9 mouse cellular contexts compared by ENCODE assay signal in the genomic region with DNA sequence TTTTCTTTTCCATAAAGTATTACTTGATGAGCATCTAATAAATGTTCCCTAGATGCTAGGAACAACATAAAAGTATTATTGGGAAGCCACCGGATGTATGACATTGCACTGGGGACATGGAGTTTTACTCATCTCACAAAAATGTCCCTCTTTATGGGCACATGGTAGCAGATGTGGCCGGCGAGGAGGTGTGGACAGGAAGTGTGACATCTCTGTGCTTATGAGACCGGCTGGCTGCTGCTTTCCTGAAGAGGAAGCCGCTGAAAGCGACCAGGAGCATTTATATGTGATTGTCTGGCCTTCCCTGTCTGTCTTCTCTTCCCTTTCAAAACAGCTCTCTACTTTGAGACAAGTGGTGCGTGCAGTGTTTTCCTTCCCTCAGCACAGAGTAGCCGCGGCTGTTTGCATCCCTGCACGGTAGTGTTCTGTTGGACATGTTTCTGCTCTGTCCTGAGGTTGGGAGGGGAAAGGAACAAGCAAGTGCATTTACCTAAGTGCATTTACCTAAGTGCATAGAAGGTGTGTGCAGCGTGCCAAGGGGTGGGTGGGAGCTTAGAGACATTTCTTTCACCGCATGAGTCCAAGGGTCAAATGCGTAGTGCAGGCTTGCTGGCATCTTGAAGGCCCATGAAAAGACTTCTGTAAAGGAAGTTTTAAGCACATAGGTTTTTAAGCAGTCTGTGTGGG.
DNase-seq lines count a peak whose midpoint lies in the region; ATAC-seq and TF ChIP-seq lines count a peak whose summit lies in the region.
"Had no signal": no experiment of that assay in that cellular context is flagged by ENCODE, and none has a peak within 500 bp of the region (broad histone marks: within the 10 kb centered on the region; RNA-seq: fewer than 3 reads in every experiment).

No protein-coding gene starts in this region.

- no peak for TF ChIP-seq EP300 in heart, postnatal 0 days (IDR thresholded peaks at IDR 0.05; ENCODE audit: low read depth)

- no peak overlapping the region for H3K9ac ChIP-seq in midbrain, embryonic 13.5 days (replicated peaks)
- no peak overlapping the region for H3K9ac ChIP-seq in heart, postnatal 0 days (replicated peaks; ENCODE audit: low read depth, low read length)
- no peak overlapping the region for H3K9ac ChIP-seq in liver, embryonic 11.5 days (ENCODE audit: low read depth, low read length)
- no peak overlapping the region for H3K9ac ChIP-seq in stomach, embryonic 15.5 days
- H3K9ac ChIP-seq in midbrain, embryonic 11.5 days (ENCODE audit: low read length), result no peak overlapping the region

- no peak overlapping the region for H3K4me3 ChIP-seq in midbrain, embryonic 10.5 days
- H3K4me3 ChIP-seq in midbrain, embryonic 13.5 days (replicated peaks), result no peak overlapping the region
- peak overlapping the region; percentile 6 for H3K4me3 ChIP-seq in heart, postnatal 0 days (ENCODE audit: low read depth, low read length)
- no peak overlapping the region for H3K4me3 ChIP-seq in liver, embryonic 11.5 days (ENCODE audit: low read depth, low read length)
- no peak overlapping the region for H3K4me3 ChIP-seq in stomach, embryonic 15.5 days (replicated peaks)
- H3K4me3 ChIP-seq in midbrain, embryonic 11.5 days (ENCODE audit: low read depth, low read length), result no peak overlapping the region

- peak overlapping the region; percentile 30 for H3K27ac ChIP-seq in midbrain, embryonic 10.5 days (replicated peaks)
- H3K27ac ChIP-seq in midbrain, embryonic 13.5 days, result no peak overlapping the region
- peak overlapping the region; percentile 80 for H3K27ac ChIP-seq in heart, postnatal 0 days (ENCODE audit: low read depth)
- 0 out of 2 replicates have a peak overlapping the region, but pooled peaks have one; percentile 1 for H3K27ac ChIP-seq in liver, embryonic 11.5 days (ENCODE audit: low read depth, low read length)
- peak overlapping the region; percentile 49 for H3K27ac ChIP-seq in stomach, embryonic 15.5 days
- H3K27ac ChIP-seq in midbrain, embryonic 11.5 days (ENCODE audit: low read depth, low read length), result no peak overlapping the region

- no peak overlapping the region for H3K4me2 ChIP-seq in midbrain, embryonic 13.5 days (replicated peaks)
- peak overlapping the region; percentile 49 for H3K4me2 ChIP-seq in heart, postnatal 0 days (ENCODE audit: low read depth, low read length)
- peak overlapping the region; percentile 15; the same call in 1 of the 2 replicates for H3K4me2 ChIP-seq in liver, embryonic 11.5 days
- 0 out of 2 replicates have a peak overlapping the region, but pooled peaks have one; percentile 13 for H3K4me2 ChIP-seq in stomach, embryonic 15.5 days
- H3K4me2 ChIP-seq in midbrain, embryonic 11.5 days, result no peak overlapping the region

- no peak for DNase-seq in midbrain, embryonic 10.5 days (ENCODE audit: low spot score)
- peak; percentile 71 for DNase-seq in heart, postnatal 0 days (ENCODE audit: low spot score)
- DNase-seq in liver, embryonic 11.5 days (ENCODE audit: low spot score), result no peak
- DNase-seq in midbrain, embryonic 11.5 days (ENCODE audit: low spot score, missing footprints), result no peak
- no peak for DNase-seq in thymus, postnatal 0 days (ENCODE audit: low spot score)
- DNase-seq in testis, postnatal 14 days (ENCODE audit: low spot score), result no peak

- H3K4me1 ChIP-seq in midbrain, embryonic 10.5 days, result peaks cover 43% of the 10 kb centered on the region
- H3K4me1 ChIP-seq in midbrain, embryonic 13.5 days (replicated peaks), result peaks cover 4% of the 10 kb centered on the region
- H3K4me1 ChIP-seq in heart, postnatal 0 days (ENCODE audit: control insufficient read depth, insufficient read depth), result peaks cover 46% of the 10 kb centered on the region
- peaks cover 8% of the 10 kb centered on the region for H3K4me1 ChIP-seq in liver, embryonic 11.5 days (replicated peaks; ENCODE audit: control insufficient read depth, insufficient read depth, low read length)
- H3K4me1 ChIP-seq in stomach, embryonic 15.5 days, result peaks cover 24% of the 10 kb centered on the region
- H3K4me1 ChIP-seq in midbrain, embryonic 11.5 days (ENCODE audit: control insufficient read depth, insufficient read depth, low read length), result peaks cover 10% of the 10 kb centered on the region; the same call in 1 of the 2 replicates

- no peaks in the 10 kb centered on the region for H3K27me3 ChIP-seq in midbrain, embryonic 10.5 days (ENCODE audit: low read depth, poor library complexity, severe bottlenecking)
- H3K27me3 ChIP-seq in midbrain, embryonic 13.5 days, result no peaks in the 10 kb centered on the region
- no peaks in the 10 kb centered on the region for H3K27me3 ChIP-seq in heart, postnatal 0 days (ENCODE audit: control insufficient read depth, insufficient read depth, low read length)
- H3K27me3 ChIP-seq in liver, embryonic 11.5 days (replicated peaks; ENCODE audit: control insufficient read depth, insufficient read depth, low read length), result no peaks in the 10 kb centered on the region
- H3K27me3 ChIP-seq in stomach, embryonic 15.5 days (replicated peaks), result no peaks in the 10 kb centered on the region
- no peaks in the 10 kb centered on the region for H3K27me3 ChIP-seq in midbrain, embryonic 11.5 days (ENCODE audit: control insufficient read depth, insufficient read depth, low read length)
- H3K27me3 ChIP-seq: Patski had no signal

- 74% methylated on average over 13 of the region's 13 CpGs for WGBS in midbrain, embryonic 10.5 days
- 72% methylated on average over 13 of the region's 13 CpGs for WGBS in midbrain, embryonic 13.5 days
- WGBS in heart, postnatal 0 days, result 32% methylated on average over 13 of the region's 13 CpGs
- WGBS in liver, embryonic 11.5 days, result 40% methylated on average over 13 of the region's 13 CpGs
- 38% methylated on average over 13 of the region's 13 CpGs for WGBS in stomach, embryonic 15.5 days
- WGBS in midbrain, embryonic 11.5 days, result 70% methylated on average over 13 of the region's 13 CpGs

- H3K36me3 ChIP-seq in midbrain, embryonic 10.5 days, result no peaks in the 10 kb centered on the region
- no peaks in the 10 kb centered on the region for H3K36me3 ChIP-seq in midbrain, embryonic 13.5 days
- H3K36me3 ChIP-seq in heart, postnatal 0 days (replicated peaks; ENCODE audit: control insufficient read depth, insufficient read depth, low read length), result no peaks in the 10 kb centered on the region
- H3K36me3 ChIP-seq in liver, embryonic 11.5 days (ENCODE audit: control insufficient read depth, insufficient read depth, low read length), result no peaks in the 10 kb centered on the region
- H3K36me3 ChIP-seq in stomach, embryonic 15.5 days, result no peaks in the 10 kb centered on the region
- H3K36me3 ChIP-seq in midbrain, embryonic 11.5 days (ENCODE audit: control insufficient read depth, insufficient read depth, low read length), result no peaks in the 10 kb centered on the region

- no peaks in the 10 kb centered on the region for H3K9me3 ChIP-seq in midbrain, embryonic 10.5 days (replicated peaks)
- H3K9me3 ChIP-seq in midbrain, embryonic 13.5 days, result no peaks in the 10 kb centered on the region
- no peaks in the 10 kb centered on the region for H3K9me3 ChIP-seq in heart, postnatal 0 days (replicated peaks; ENCODE audit: control insufficient read depth, low read length)
- no peaks in the 10 kb centered on the region for H3K9me3 ChIP-seq in liver, embryonic 11.5 days (ENCODE audit: control insufficient read depth, low read length)
- no peaks in the 10 kb centered on the region for H3K9me3 ChIP-seq in stomach, embryonic 15.5 days
- no peaks in the 10 kb centered on the region for H3K9me3 ChIP-seq in midbrain, embryonic 11.5 days (ENCODE audit: control insufficient read depth, low read length)

- TF ChIP-seq CTCF in heart, postnatal 0 days (IDR thresholded peaks at IDR 0.05; ENCODE audit: low read depth), result no peak

- no peak for ATAC-seq in midbrain, embryonic 13.5 days
- peak; percentile 51 for ATAC-seq in heart, postnatal 0 days (ENCODE audit: insufficient read depth, low read depth)
- no peak for ATAC-seq in liver, embryonic 11.5 days (replicated peaks; ENCODE audit: low FRiP score)
- peak; percentile 83 for ATAC-seq in stomach, embryonic 15.5 days (ENCODE audit: insufficient read depth, low FRiP score, low read depth)
- ATAC-seq in midbrain, embryonic 11.5 days (ENCODE audit: low FRiP score), result no peak

Comparison
In these comparisons a context has a peak if more than half of its experiments do, and no peak if none do; other contexts are left out.
1. H3K27ac ChIP-seq: peak in midbrain, embryonic 10.5 days (single experiment), heart, postnatal 0 days (single experiment), liver, embryonic 11.5 days (single experiment) and stomach, embryonic 15.5 days (single experiment); none in midbrain, embryonic 13.5 days (single experiment) and midbrain, embryonic 11.5 days (single experiment).
2. ATAC-seq: peak in heart, postnatal 0 days (single experiment) and stomach, embryonic 15.5 days (single experiment); none in midbrain, embryonic 13.5 days (single experiment), liver, embryonic 11.5 days (single experiment) and midbrain, embryonic 11.5 days (single experiment).
3. H3K4me2 ChIP-seq: peak in heart, postnatal 0 days (single experiment), liver, embryonic 11.5 days (single experiment) and stomach, embryonic 15.5 days (single experiment); none in midbrain, embryonic 13.5 days (single experiment) and midbrain, embryonic 11.5 days (single experiment).